Mouse (Mus musculus): ENCODE results near the gene Fbxo24. TPM values are rescaled to one million over a fixed set of nuclear protein-coding genes. Genes with fewer than 3 reads are reported as not detected.

Gene Fbxo24
- polyA plus RNA-seq, 1 experiment from 2014 or later: 0.11 TPM

DNA sequence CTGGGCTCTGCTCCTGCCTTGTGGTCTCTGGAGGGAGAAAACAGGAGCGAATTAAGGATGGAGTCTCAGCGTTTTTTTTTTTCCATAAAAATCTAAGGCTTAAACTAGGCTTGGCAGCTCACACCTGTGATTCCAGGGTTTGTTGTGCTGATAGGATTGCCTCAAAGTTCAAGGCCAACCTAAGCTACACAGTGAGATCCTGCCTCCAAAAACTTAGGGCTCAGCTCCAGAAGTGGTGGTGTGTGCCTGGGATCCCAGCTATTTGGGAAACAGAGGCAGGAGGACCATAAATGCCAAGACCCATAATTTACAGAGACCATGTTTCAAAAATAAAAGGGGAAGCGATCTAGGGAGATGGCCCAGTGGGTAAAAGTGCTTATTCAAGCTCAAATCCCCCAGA lies 19.5 kb downstream of the Fbxo24 start:
- Histone ChIP-seq H3K4me2 (replicated peaks; ENCODE audit: low read depth) (no peak overlapping the region), H3K36me3 (ENCODE audit: control insufficient read depth, insufficient read depth, low read length) (no peaks in the 10 kb centered on the region), H3K27me3 (ENCODE audit: control insufficient read depth, insufficient read depth, low read length) (no peaks in the 10 kb centered on the region), H3K27ac (replicated peaks) (no peak overlapping the region), H3K4me3 (ENCODE audit: low read depth, low read length) (no peak overlapping the region), H3K9ac (ENCODE audit: low read length) (no peak overlapping the region), H3K4me1 (replicated peaks; ENCODE audit: control insufficient read depth, insufficient read depth) (peaks cover 12% of the 10 kb centered on the region), H3K9me3 (ENCODE audit: control insufficient read depth, low read length) (no peaks in the 10 kb centered on the region)
- TF ChIP-seq EP300 (optimal IDR thresholded peaks at IDR 0.05) (no peak), CTCF (IDR thresholded peaks at IDR 0.05; ENCODE audit: low read depth) (no peak)
- DNase-seq (ENCODE audit: low spot score) (no peak), ATAC-seq (ENCODE audit: low FRiP score, low TSS enrichment) (no peak)
- 73% methylated on average over 3 of the region's 3 CpGs for WGBS

DNA sequence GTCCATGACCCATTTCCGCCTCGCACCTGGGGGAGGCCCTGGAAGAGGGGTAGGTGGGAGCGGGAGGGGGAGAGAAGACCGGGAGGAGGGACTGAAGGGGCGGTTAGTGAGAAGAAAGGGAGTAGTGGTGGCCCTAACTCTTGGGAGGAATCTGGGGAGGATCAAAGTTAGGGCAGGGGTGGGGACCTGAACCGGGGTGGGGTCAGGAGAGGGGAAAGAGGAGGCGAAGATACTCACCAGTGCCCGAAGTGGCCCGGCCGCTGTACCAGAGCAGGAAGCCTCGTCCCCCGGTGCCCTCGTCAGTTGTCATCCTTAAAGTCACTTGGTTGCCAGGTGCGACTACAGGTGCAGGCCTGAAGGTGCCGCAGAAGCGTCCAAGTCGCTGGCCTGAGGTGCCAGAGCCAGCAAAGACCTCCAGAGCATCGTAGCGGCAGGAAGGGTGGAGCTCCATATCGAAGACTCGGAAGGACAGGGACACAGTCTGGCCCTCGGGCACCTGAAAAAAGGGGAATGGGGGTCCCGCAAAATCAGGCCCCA lies 20.1 kb downstream of the Fbxo24 start:
- H3K4me1 ChIP-seq (replicated peaks; ENCODE audit: control insufficient read depth, insufficient read depth): peaks cover 12% of the 10 kb centered on the region
- no peak for TF ChIP-seq EP300 (optimal IDR thresholded peaks at IDR 0.05)
- TF ChIP-seq CTCF (IDR thresholded peaks at IDR 0.05; ENCODE audit: low read depth): peak; percentile 29; the same call in 1 of the 2 replicates
- H3K4me2 ChIP-seq (replicated peaks; ENCODE audit: low read depth): peak overlapping the region; percentile 14; the same call in 1 of the 2 replicates
- DNase-seq (ENCODE audit: low spot score) (no peak), ATAC-seq (ENCODE audit: low FRiP score, low TSS enrichment) (no peak)
- H3K9me3 ChIP-seq (ENCODE audit: control insufficient read depth, low read length): no peaks in the 10 kb centered on the region
- no peak overlapping the region for H3K9ac ChIP-seq (ENCODE audit: low read length)
- H3K27me3 ChIP-seq (ENCODE audit: control insufficient read depth, insufficient read depth, low read length): no peaks in the 10 kb centered on the region
- H3K4me3 ChIP-seq (ENCODE audit: low read depth, low read length): no peak overlapping the region
- 38% methylated on average over 23 of the region's 23 CpGs for WGBS
- H3K27ac ChIP-seq (replicated peaks): no peak overlapping the region
- no peaks in the 10 kb centered on the region for H3K36me3 ChIP-seq (ENCODE audit: control insufficient read depth, insufficient read depth, low read length)

DNA sequence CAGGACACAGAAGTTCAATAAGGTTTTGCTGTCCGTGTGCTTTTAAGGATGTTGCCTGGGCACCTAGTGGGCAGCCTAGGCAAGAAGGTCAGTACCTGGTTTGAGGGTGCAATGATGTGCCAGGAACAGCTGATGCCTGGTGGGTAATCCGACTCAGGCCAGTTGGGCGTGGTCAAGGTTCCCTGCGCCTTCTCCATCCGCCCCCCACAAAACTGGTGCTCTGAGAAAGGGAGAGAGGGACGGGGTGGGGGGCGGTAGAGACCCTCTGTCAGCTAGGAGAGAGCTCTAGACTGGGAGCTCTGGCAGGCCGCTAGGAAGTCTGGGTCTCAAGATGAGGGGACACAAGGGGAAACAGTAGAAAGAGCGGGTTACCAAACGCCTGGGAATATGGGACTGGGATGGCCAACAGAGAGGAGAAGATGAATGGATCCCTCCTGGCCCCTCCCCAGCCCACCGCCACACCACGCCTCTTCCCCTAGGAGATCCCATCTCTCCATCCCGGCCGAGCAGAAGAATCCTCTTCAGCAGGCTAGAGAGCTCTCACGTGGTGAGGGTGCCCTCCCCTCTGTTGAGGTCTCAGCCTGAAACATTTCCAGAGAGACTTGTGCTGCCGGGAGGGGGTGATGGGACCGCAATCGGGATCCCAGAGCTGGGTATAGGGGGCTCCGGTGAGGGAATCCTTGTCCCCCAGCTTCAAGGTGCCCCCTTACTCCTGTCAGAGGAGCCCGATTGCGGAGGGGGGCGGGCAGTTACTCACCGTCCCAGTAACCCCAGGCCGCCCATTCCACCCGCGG lies 20.7 kb downstream of the Fbxo24 start:
- DNase-seq (ENCODE audit: low spot score) (no peak), ATAC-seq (ENCODE audit: low FRiP score, low TSS enrichment) (no peak)
- H3K9ac ChIP-seq (ENCODE audit: low read length): no peak overlapping the region
- H3K4me1 ChIP-seq (replicated peaks; ENCODE audit: control insufficient read depth, insufficient read depth): peaks cover 10% of the 10 kb centered on the region
- WGBS: 35% methylated on average over 26 of the region's 26 CpGs
- H3K27me3 ChIP-seq (ENCODE audit: control insufficient read depth, insufficient read depth, low read length): no peaks in the 10 kb centered on the region
- no peaks in the 10 kb centered on the region for H3K36me3 ChIP-seq (ENCODE audit: control insufficient read depth, insufficient read depth, low read length)
- no peak overlapping the region for H3K27ac ChIP-seq (replicated peaks)
- peak overlapping the region; percentile 14; the same call in 1 of the 2 replicates for H3K4me2 ChIP-seq (replicated peaks; ENCODE audit: low read depth)
- no peak overlapping the region for H3K4me3 ChIP-seq (ENCODE audit: low read depth, low read length)
- no peak for TF ChIP-seq CTCF (IDR thresholded peaks at IDR 0.05; ENCODE audit: low read depth)
- no peak for TF ChIP-seq EP300 (optimal IDR thresholded peaks at IDR 0.05)
- no peaks in the 10 kb centered on the region for H3K9me3 ChIP-seq (ENCODE audit: control insufficient read depth, low read length)

DNA sequence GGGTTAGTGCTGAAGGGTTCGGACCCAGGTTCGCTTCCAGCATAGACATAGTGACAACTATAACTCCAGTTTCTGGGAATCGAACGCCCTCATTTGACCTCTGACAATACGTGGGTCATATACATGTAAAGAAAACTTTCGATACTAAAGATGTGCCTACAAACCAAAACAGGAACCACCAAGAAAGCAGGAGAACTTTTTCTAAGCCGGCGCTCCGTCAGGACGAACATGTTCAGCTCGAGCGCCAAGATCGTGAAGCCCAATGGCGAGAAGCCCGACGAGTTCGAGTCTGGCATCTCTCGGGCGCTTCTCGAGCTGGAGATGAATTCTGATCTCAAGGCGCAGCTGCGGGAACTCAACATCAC lies 27.5 kb downstream of the Fbxo24 start:
- TF ChIP-seq EP300 (optimal IDR thresholded peaks at IDR 0.05) (no peak), CTCF (IDR thresholded peaks at IDR 0.05; ENCODE audit: low read depth) (no peak)
- H3K27ac ChIP-seq (replicated peaks): peak overlapping the region; percentile 88
- DNase-seq (ENCODE audit: low spot score): peak; percentile 57
- H3K9me3 ChIP-seq (ENCODE audit: control insufficient read depth, low read length): no peaks in the 10 kb centered on the region
- H3K4me2 ChIP-seq (replicated peaks; ENCODE audit: low read depth): peak overlapping the region; percentile 58
- no peaks in the 10 kb centered on the region for H3K27me3 ChIP-seq (ENCODE audit: control insufficient read depth, insufficient read depth, low read length)
- H3K36me3 ChIP-seq (ENCODE audit: control insufficient read depth, insufficient read depth, low read length): no peaks in the 10 kb centered on the region
- peak overlapping the region; percentile 59 for H3K9ac ChIP-seq (ENCODE audit: low read length)
- ATAC-seq (ENCODE audit: low FRiP score, low TSS enrichment): no peak
- WGBS: under 1% methylated on average over 22 of the region's 22 CpGs
- H3K4me3 ChIP-seq (ENCODE audit: low read depth, low read length): peak overlapping the region; percentile 74
- H3K4me1 ChIP-seq (replicated peaks; ENCODE audit: control insufficient read depth, insufficient read depth): peaks cover 7% of the 10 kb centered on the region

DNA sequence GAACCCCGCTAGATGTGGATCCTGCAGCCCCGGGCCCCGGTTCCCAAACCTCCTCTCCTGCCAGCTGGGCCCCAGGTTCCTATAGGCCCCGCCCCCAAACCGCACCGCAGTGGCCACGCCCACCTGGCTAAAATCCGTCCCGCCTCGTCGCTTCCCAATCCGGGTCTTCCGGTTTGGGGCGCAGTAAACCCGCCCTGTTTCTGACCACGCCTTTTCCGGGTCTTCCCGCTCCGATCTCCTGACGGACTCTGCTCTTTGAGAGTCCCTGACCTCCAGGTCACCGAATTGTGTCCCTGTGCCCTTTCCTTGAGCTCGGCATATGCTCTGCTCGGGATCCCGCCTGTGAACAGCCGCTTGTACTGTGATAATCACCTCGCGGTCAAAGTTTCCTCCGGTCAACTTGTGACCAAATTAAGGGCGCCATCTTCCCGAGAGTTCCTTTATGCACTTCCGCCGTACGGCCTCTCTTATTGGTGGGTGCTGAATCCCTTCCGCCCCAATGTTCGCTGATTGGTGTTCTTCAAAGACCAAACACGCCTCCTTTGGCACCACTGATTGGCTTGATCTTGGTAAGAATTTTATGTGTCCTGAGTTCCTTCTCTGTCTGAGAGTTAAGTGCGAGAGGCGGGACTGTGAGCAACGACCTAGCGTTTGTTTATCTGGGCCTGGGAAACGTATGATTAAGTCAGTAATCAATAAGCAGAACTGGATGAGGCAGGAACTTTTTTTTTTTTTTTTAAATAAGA lies 28.0 kb downstream of the Fbxo24 start, which contains the start of gene Mospd3:
Mospd3 (minus strand) TSS at position 440 of the 746 bp plus-strand sequence.
- H3K4me1 ChIP-seq (replicated peaks; ENCODE audit: control insufficient read depth, insufficient read depth): peaks cover 7% of the 10 kb centered on the region
- peak within 1 kb of the TSS; percentile 88 for H3K27ac ChIP-seq (replicated peaks)
- H3K4me2 ChIP-seq (replicated peaks; ENCODE audit: low read depth): peak within 1 kb of the TSS; percentile 91
- peak within 1 kb of the TSS; percentile 84 for H3K9ac ChIP-seq (ENCODE audit: low read length)
- H3K27me3 ChIP-seq (ENCODE audit: control insufficient read depth, insufficient read depth, low read length): no peaks in the 10 kb centered on the region
- ATAC-seq (ENCODE audit: low FRiP score, low TSS enrichment): peak; percentile 95
- no peaks in the 10 kb centered on the region for H3K9me3 ChIP-seq (ENCODE audit: control insufficient read depth, low read length)
- peak; percentile 96 for DNase-seq (ENCODE audit: low spot score)
- peak within 1 kb of the TSS; percentile 74 for H3K4me3 ChIP-seq (ENCODE audit: low read depth, low read length)
- WGBS: under 1% methylated on average over 41 of the region's 41 CpGs
- peak; percentile 84 for TF ChIP-seq EP300 (optimal IDR thresholded peaks at IDR 0.05)
- peak; percentile 0; the same call in 1 of the 2 replicates for TF ChIP-seq CTCF (IDR thresholded peaks at IDR 0.05; ENCODE audit: low read depth)
- no peaks in the 10 kb centered on the region for H3K36me3 ChIP-seq (ENCODE audit: control insufficient read depth, insufficient read depth, low read length)

All from stomach, postnatal 0 days (tissue).